Mouse (Mus musculus) liver, adult 2 months (tissue): ENCODE results near the gene Ube2g2.

ENCODE experiments used
- CTCF ChIP-seq: fragments of 200-500 bp; IDR thresholded peaks from 2 replicates; pipeline ENCODE4 v1.5.1; 2011; ENCODE audit warnings: low read depth, low read length, control low read depth
- POLR2A ChIP-seq: fragments of 200-500 bp; IDR thresholded peaks from 2 replicates; pipeline ENCODE4 v1.6.1; 2011; ENCODE audit warnings: low read length, control low read depth; ENCODE audit not compliant: insufficient read depth; ENCODE audit errors: extremely low read depth

DNA sequence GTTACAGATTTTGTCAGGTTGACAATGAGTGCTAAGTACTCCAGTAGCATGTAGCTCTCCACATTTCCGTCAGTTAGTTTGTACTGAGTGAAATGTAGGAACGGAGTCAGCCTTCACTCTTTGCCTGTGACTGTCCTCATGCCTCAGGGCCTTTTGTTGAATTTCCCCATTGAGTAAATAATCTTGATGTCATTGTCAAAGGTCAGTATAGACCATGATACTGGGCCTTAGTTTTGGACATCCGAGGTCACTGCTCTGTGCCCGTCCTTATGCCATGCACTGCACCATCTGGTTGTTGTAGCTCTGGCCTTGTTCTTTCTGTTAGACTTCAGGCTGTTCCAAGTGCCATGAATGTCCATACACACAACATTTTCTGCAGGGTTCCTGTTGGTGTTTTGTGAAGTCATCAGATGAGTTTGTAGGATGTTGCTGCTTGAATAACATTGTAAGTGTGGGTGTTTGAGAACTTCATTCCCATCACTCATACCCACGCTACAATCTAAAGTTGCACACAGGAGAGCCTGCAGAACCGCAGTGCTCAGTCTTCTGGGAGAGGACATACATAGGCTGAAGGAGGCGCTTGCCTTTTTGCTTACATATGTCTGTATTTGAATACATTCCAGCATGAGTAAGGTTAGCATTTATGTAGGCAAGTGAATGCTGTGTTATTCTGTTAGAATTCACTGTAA is 14.3 kb downstream of the Ube2g2 start:
- TF ChIP-seq CTCF, result no peak
- TF ChIP-seq POLR2A, result no peak
